Mouse (Mus musculus): ENCODE data around the gene Vasn. TPM values are rescaled to one million over a fixed set of nuclear protein-coding genes. Genes with fewer than 3 reads are reported as not detected.
A peak's percentile ranks its signal among the peaks of the same experiment; 100 is the strongest.
"Not testable (repeated sequence)": the region's sequence is repeated elsewhere in the genome, so short reads cannot be mapped to it uniquely, and the experiment has no call there.

Vasn gene
- total RNA-seq, 2 experiments from 2014 or later = 7.7 to 9.7 TPM

DNA sequence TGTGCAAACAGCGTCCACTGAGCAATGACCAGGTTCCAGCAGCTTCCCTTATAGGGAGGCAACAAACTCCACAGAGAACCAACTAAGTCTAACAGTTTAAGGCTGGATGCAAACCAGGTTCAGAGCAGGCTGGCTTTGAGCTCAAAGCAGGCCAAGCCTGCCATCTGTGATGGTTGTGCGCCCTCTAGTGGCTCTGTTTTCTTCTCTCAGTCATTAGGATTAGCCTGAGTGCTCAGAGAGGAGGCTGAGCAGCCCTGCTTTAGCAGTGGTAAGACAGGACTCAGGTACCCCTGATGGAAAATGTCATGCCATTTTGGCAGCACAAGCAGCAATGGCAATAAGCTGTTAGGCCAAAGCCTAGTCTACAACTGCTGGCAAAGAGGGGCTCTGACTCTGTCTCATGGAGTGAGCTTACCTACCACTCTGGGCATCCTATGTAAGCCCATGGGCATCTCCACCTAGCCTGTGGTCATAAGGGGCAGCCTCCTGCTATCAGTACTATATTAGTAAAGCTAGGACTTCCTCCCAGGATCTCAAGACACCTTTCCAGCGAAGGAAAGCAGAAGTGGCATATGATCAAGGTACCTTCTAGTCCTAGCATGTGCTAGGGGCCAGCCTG lies 27.6 kb downstream of the Vasn start:
- DNase-seq = peak; percentile 85 to 96

DNA sequence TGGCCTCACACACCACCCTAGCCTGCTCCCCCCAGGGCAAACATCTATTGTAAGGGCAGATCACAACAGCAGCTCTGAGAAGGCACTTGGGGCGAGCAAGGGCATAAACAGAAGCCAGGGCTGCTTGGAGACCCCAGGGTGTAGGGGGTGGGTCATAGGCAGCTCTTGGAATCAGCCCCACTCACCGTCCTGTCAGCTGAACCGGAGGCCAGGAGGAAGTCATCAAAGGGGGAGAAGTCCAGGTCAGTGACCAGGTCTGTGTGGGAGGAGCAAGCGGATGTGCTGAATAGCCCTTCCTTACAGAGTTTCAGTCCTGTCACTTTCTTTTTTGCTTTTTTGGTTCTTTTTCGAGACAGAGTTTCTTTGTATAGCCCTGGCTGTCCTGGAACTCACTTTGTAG lies 30.6 kb downstream of the Vasn start:
- DNase-seq = no peak

DNA sequence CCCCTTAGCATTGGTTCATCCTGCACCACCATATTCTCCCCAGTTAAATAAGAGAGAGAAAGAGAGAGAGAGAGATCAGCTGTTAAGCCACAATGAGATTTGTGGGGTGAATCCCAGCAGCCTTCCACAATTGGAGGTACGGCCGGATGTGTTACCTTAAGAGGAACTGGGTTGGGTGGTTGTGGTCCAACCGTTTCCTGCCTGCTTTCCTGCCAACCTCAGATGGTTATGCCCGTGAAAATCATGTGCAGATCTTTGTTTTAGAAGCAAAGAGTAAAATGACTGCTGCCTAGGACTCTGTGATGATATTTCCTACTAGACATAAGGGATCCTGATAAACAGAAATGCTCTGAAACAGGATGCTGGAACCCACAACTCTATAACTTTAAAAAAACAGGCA lies 34.4 kb downstream of the Vasn start:
- no peak for DNase-seq

DNA sequence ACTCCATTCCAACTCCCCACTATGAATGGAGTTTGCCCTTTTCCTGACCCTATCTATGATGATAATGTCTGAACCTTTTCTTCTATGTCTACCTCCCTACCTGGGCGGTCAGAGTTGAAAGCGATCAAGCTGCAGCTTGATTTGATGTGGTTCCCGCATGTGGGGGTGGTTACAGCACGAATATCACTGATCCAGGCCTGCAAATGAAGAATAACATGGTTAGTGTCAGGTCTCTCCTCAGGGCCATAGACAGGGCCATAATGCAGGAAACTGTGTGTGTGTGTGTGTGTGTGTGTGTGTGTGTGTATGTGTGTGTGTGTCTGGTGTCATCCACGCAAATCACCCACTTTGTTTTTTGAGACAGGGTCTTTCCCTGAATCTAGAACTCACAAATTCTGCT lies 37.1 kb downstream of the Vasn start:
- DNase-seq = no peak

DNA sequence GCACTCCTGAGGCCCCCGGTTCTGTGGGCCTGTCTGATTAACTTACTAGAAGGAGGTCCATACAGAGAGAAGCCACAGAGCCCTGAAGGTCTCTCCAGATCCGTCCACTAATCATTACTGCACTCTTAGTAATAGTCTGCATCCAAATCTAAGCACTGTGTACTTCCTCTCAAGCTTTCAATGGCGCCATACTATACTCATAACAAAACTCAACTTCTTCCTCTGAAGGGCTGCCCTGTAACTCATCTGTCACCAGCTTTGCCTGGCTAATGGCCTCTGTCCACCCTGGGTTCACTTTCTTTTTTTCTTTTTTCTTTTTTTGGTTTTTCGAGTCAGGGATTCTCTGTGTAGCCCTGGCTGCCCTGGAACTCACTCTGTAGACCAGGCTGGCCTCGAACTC lies 38.3 kb downstream of the Vasn start:
- DNase-seq = no peak

DNA sequence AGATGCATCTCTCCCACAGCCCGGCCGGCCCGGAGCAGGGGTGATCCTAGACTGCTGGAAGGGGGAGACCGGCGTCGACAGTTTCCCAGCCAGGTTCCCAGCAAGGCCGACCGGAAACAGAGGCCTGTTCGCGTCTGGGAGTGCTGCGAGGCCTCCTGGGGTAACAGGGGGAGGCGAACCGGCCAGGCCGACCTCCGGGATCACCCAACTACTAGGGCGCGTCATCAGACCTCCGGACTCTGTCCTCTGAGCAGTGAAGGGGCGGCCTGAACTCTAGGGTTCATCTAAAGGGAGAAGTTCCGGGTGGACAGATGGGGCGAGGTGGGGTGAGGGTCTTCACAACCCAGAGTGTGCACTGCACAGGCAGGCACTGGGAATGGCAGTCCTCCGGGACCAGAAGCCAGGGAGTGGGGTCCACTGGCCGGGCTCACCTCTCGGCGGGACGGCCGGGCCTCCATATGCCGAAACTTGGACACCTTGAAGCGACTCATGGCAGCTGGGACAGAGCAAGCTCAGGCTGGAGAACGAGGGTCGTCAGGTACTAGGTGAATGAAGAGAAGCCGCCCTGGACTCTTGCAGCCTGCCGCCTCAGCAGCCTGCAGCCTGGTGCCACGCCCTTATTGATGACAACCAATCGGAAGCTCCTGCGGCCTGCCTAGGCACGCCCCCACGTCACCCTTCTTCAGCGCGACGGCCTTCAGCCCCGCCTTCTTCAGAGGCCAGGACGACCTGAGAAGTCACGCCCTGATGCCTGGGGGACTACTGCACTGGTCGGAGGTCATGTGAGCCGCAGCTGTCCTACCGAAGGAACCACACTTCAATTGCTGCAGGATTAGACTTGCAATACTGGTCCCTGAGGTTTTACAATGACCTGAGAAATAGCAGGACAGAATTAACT lies 39.6 kb downstream of the Vasn start, which contains the start of gene Coro7:
Coro7 (minus strand) TSS at position 657 of the 898 bp plus-strand sequence.
- peak; percentile 90 to 96 for DNase-seq

DNA sequence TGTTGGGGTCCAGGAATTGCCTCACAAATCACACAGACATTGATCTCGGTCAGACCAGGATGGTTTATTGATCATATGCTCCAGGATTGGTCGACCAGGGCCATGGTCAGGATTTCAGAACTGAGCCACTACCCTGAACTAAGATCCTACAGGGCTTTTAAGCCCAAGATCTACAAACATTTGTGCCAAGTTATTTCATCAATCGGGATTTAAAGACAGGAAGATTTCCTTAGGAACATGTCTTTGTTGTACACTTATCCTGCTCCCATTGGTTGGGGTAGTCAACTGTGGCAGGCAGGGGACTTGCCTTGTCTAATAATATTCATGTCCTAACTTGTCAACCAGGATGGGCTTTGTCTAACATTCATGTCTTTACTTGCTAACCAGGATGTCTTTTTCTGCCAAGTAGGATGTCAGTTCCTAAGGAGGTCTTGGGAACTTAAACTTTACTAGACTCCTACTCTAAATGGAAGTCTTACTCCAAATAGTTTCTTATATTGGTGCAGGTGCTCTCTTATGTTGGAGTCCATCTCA lies 41.2 kb downstream of the Vasn start:
- DNase-seq = not testable (repeated sequence)

DNA sequence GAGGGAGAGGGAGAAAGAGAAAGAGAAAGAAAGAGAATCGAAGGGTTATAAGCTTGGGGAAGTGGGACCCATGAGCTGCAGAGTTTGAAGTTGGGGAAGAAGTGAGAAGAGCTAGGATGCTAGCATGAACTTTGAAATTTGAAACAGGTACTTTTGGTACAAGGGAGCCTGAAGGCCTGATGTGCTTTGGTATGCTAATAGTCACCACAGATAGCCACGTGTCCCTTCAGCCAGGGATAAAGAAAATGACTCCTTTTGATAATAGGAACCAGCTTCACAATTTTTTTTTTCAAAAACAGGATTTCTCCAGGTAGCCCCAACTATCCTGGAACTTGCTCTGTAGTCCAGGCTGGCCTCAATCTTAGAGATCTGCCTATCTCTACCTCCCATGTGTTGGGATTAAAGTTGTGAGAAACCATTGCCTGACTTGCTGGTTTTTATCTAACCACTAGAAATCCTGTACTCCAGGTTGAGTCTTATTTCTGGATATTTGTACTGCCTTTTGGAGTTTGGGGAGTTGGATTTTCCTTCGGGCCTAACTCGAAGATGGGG lies 43.0 kb downstream of the Vasn start:
- no peak for DNase-seq

DNA sequence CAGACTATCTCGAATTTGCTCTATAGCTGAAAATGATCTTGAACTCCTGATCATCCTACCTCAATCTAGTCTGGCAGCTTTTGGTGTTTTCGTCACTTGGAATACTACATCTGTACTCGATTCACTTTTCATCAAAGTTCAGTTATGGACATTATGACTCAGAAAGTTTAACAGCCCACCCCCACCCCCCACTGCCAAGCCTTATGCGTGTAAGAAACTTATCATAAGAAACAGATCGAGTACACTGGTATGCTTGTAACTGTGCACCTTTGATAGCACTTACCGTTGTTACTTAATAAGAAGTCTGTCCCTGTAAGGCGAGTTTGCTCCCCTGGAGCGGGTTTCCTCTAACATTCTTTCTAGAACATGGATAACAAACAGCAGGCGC lies 43.4 kb downstream of the Vasn start:
- no peak for DNase-seq

DNA sequence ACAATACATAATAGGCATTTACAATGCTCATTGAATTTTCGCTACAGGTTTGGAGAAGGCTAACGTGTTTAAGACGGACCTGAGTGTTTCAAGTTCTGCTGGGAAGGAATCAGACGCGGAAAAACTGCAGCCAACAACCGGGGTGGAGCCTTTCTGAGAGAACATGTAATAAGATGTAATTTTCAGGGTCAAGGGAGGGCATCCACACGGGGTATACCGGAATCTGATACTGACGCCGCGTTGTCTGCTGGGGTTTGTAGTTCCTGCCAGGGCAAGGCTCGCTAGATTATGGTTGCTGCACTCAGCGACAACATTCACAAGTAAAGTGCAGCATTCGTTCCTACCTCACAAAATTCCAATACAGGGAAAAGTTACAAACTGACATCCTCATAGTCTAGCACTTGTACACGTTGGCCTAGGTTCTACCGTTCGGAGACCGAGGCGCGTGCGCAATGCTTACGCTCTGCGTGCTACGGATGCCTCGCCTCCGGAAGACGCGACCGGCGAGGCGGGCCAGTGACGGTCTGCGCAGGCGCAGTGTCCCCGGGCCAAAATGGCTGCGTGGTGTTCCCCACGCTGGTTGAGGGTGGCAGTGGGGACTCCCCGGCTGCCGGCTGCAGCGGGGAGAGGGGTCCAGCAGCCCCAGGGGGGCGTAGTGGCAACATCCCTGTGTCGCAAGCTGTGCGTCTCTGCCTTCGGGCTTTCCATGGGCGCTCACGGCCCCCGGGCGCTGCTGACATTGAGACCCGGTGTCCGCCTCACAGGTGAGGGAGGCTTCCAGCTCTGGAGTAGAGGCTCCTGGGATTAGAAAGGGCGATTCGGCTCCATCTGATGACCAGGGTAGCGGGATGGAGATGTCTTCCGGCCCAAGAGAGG lies 44.1 kb downstream of the Vasn start:
- peak; percentile 96 to 98 for DNase-seq

DNA sequence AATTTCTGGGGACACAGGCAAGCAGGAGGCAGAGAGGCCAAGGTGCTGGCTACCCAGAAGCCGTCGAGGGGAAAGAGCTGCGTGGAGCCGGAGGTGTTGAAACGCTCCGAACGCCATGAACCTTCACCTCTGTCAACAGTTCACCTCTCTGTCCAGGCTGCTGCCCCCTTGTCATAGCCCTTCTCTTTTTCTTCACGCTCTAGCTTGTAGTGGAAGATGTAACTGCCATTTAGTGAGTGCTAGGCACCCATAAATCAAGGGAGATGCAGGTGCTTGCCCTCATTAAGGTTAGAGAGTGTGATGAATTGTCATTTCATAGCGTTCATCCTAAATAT lies 44.7 kb downstream of the Vasn start:
- no peak for DNase-seq

DNA sequence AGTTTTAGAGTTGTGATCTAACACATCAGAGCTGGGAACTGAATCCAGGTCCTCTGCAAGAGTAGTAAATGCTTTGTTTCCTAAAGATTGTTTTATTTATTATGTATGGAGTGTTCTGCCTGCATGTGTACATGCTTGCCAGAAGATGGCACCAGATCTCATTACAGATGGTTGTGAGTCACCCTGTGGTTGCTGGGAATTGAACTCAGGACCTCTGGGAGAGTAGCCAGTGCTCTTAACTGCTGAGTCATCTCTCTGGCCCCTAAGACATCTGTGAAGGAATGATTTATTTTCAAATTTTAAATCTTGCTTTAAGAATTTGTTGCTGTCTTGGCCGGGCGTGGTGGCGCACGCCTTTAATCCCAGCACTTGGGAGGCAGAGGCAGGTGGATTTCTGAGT lies 49.6 kb downstream of the Vasn start:
- DNase-seq = not testable (repeated sequence)

Other genes with a start within 250 kb of the Vasn start
- gene Adcy9, start 219.4 kb upstream of the Vasn start, total RNA-seq (2021) = 10 to 100 TPM; 21.8 to 22.3 TPM
- 100 to 1,000 TPM; 782 to 831 TPM for gene Srl, start 98.1 kb upstream of the Vasn start, total RNA-seq (2021)
- 1 to 10 TPM; 2.1 to 2.6 TPM for gene Tfap4, start 80.1 kb upstream of the Vasn start, total RNA-seq (2021)
- 1 to 10 TPM; 6.2 to 8.5 TPM for gene Glis2, start 45.2 kb upstream of the Vasn start, total RNA-seq (2021)
- gene Pam16, start 15.0 kb upstream of the Vasn start, total RNA-seq (2021) = 100 to 1,000 TPM; 154 TPM
- 100 to 1,000 TPM; 152 to 155 TPM for gene Dnaja3, start within 50 bp of the Vasn start, total RNA-seq (2021)
- gene Coro7, start 39.8 kb downstream of the Vasn start, total RNA-seq (2021) = 10 to 100 TPM; 12.7 to 14.2 TPM
- 1 to 10 TPM; 2.0 to 3.0 TPM for gene Nmral1, start 79.4 kb downstream of the Vasn start, total RNA-seq (2021)
- 10 to 100 TPM; 76.9 to 95.9 TPM for gene Hmox2, start 86.4 kb downstream of the Vasn start, total RNA-seq (2021)
- 10 to 100 TPM; 60.1 to 68.1 TPM for gene Cdip1, start 150.4 kb downstream of the Vasn start, total RNA-seq (2021)
- under 1 TPM in 1 of 2 experiments, not detected in 1; 0.51 TPM for gene 4930562C15Rik, start 195.5 kb downstream of the Vasn start, total RNA-seq (2021)
- gene Ubald1, start 240.4 kb downstream of the Vasn start, total RNA-seq (2021) = 10 to 100 TPM; 14.3 to 19.7 TPM
- 100 to 1,000 TPM; 165 to 167 TPM for gene Mgrn1, start 246.3 kb downstream of the Vasn start, total RNA-seq (2021)

Data from heart, adult 18-20 months (tissue).